Mouse (Mus musculus): Measurements from ENCODE around the gene Tcam1.
A peak's percentile ranks its signal among the peaks of the same experiment; 100 is the strongest.

Tcam1 gene

DNA sequence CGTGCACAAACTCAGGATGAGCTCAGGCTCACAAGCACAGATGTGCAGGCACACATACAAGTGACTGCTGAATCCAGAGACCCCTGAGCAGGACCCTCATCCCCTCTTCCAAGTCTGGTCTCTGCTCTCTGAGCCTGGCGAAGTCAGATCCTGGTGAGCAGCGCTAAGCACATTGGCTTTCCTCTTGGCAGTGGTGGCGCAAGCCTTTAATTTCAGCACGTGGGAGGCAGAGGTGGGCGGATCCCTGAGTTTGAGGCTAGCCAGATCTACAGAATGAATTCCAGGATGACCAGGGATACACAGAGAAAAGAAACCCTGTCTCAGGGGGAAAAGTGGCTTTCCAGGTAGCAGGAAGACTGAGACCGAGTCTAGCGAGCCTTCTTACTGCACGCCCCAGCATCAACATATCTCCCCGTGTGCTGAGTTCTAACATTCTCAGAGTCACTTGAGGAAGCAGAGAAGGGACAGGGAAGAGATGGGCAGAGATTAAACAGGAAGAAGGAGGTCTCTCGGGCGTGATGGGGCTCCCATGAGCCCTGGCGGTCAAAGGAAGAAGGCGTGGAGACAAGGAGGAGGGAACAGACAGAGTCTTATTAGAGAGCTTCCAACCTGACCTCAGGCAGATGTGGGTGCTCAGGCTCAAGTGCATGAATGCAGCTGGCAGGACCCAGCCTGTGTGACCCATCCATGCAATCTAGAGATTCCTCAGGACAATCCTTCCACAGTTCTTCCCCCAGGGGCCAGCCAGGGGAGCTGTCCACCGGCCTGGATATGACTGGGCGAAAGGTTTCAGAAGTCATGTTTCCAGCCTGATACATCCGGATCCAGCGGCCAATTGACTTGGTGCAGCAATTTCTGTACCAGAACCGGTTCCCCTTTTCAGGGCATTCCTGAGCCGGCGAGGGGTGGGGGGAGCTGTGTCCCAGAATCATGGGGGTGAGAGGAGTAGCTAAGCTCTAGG, 42.2 kb downstream of the Tcam1 start:
- peak; percentile 19 to 46 for DNase-seq (ENCODE audit: low spot score in 2 of 2)

- no peak for DNase-seq (ENCODE audit: low spot score in 2 of 2)
These were observed 48.4 kb downstream of the Tcam1 start for GRCm38 (mm10) chr11:106324858-106325257.

- DNase-seq (ENCODE audit: low spot score in 2 of 2) = peak; percentile 66 to 74
These were observed 49.2 kb downstream of the Tcam1 start for GRCm38 (mm10) chr11:106325566-106326206.

- no peak for DNase-seq (ENCODE audit: low spot score in 2 of 2)
These were observed 50.0 kb downstream of the Tcam1 start for GRCm38 (mm10) chr11:106326475-106326874.

DNA sequence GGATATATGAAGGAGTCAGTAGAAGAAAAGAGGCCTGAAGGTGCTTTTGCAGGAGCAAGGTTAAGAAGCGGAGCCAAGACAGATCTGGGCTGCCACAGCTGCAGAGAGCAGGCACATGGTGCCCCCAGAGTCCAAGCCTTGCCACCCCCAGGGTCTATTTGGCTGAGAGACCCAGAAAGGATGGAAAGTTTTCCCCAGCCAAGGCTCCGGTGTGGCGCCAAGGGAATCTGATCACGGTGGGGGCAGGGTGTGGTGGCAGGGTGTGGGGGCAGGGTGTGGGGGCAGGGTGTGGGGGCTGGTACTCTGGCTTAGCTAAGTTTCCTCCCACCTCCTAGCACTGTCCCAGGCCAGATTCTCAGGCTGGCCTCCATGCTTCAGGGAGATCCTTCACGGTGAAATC, 52.0 kb downstream of the Tcam1 start:
- DNase-seq (ENCODE audit: low spot score in 2 of 2) = no peak

GRCm38 (mm10) chr11:106329128-106329527, 52.7 kb downstream of the Tcam1 start:
- no peak for DNase-seq (ENCODE audit: low spot score in 2 of 2)

- peak; percentile 29 to 41 for DNase-seq (ENCODE audit: low spot score in 2 of 2)
These were observed 53.2 kb downstream of the Tcam1 start for GRCm38 (mm10) chr11:106329682-106330081.

DNA sequence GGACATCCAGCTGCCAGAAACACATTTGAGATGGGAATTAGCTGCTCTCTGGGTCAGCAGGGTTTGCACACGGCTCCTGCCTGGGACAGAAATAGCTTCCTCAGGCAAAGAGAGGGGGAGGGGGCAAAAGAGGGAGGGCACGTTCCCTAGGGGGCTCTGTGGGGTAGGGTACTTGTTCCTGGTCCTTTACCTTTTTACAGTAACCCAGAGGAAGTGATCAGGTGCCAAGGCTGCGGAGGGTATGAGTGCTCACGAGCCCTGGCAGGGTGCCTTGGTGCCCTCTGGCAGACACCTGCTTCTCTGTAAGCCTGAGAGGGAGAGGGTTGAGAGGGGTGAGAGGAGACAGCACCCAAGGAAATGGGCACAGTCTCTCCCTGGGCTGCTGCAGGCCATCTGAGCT, 56.0 kb downstream of the Tcam1 start:
- no peak for DNase-seq (ENCODE audit: low spot score in 2 of 2)

DNA sequence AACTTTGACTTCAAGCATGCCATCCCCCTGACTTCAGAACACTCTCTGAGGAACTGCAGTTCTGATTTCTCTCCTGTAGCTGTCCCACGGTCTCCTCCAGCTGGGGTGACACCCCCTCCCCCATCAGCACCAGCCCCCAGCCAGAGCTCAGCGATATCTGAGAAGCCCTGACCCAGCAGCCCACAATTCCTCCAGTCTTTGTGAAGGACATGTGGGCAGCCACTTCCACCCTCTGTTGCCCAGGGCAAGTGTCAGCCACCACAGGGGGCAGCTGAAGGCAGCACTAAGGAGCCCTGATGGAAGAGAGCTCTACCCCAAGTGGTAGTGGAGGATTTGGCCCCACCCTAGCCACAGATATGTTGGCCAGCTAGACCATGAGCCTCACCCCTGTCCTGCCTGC, 57.6 kb downstream of the Tcam1 start:
- DNase-seq (ENCODE audit: low spot score in 2 of 2) = no peak

DNA sequence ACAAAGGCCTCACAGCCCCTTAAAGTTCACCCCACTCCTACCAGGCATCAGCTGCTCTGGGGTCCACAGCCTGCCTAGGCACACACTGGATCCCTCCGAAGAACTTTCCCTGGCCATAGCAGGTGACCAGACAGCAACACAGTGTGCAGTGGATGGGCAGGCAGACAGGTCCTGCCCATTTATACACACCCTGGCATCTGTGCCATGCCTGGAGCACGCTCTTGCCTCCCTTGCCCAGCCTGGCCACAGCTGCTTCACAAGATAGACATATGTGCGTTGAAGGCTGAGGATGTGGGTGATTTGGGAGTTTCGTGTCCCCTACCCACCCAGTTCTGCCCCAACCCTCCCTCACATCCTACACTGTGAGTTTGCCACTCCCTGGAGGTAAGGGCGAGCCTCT, 61.6 kb downstream of the Tcam1 start:
- no peak for DNase-seq (ENCODE audit: low spot score in 2 of 2)
